Mouse (Mus musculus) heart, adult 8-10 months (tissue): ENCODE data around the gene Mansc4. TPM values are rescaled to one million over a fixed set of nuclear protein-coding genes. Genes with fewer than 3 reads are reported as not detected.
A peak's percentile ranks its signal among the peaks of the same experiment; 100 is the strongest.

Source experiments
- DNase-seq: peaks from one replicate; pipeline ENCODE4 v3.0.0; 2022; ENCODE audit warnings: low spot score
- total RNA-seq, 4 experiments: library from RNA; stranded (reverse); gene quantifications; 2 replicates each; pipeline ENCODE4 v1.2.4; 2022

The Mansc4 gene
- total RNA-seq = not detected

DNA sequence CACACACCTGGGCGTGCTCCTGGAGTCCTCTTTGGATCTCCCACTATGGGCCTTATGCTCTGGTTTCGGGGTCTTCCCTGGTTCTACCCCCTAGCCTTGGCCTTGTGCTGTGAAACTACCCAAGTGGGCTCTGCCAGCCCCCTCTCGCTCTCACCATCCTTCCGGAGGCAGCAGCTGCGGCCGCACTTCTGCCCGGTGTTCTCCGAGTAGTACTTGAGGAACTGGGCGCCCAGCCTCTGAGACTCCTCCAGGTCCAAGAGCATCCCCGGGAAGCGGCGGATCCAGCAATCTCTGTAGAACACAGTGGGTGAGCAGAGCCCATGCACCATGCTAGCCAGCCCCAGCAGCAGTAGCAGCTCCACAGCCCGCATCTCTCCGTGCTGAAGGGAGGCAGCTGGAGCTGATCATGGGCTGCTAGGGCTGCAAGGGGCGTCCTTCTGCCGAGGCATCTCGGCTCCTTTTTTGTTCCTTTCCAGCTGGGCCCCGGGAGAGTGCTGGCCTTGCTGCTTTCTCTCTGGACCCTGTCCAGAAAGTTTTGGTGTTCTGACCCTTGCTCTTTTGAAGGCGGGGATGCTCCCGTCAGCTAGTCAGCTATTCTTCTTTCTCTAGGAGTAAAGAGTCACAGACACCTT, at the start of gene Mansc4:
Gene Mansc4 (minus strand): TSS at position 439 of the 632 bp plus-strand sequence.
- DNase-seq = no peak

DNA sequence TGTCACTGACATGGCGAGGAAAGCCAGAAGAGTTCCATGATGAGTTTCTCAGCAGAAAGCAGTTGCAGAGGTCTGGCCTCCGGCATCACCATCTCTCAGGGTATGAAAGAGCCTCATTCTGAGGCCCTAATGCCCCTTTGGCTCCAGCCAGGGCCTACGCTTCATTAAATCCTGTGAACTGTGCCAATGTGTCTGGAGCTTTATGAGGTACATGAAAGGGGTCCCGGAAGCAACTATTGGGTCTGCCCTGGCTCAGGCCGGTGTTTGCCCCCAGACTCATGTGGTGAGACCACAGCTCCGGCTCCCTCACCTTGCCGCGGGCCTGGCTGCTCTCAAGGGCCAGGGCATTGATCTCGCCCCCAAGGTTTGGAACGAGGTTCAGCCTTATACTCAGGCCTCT, 40.4 kb upstream of the Mansc4 start:
- no peak for DNase-seq

DNA sequence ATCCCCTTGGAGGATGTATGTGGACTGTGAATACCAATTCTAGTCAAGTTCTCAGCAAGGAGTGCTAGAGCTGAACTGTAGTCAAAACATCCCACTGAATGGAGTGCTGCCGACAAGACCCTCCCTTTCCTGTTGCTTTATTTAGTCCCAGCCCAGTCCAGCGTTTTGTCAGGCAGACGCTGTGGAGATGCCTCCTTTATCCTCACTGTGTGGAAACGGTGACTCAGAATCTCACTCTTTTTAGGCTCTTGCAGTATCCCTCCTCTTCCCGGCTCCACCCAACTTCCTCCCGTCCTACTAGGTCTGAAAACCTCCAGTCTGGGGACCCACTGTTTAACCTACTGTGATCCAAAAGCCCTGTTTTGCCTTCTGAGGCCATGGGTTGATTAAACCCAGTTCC, 34.5 kb upstream of the Mansc4 start:
- DNase-seq = no peak

DNA sequence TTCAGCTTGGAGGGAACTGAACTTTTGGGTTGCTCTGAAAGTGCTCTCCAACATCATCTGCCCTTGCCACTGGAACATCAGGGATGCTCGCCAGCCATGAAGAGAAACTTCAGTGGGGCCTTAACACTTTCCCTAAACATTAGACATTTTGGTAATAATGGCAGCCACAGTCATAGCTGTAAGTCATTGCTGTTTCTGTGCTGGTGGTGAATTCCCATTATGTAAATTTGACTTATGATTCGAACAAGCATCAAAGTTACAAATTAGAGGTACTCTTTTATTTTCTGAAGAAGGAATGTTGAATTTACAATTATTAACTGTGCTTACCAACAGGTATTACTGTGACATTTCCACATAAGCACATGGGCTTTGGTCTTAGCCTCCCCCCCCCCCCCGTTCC, 31.4 kb upstream of the Mansc4 start:
- no peak for DNase-seq

DNA sequence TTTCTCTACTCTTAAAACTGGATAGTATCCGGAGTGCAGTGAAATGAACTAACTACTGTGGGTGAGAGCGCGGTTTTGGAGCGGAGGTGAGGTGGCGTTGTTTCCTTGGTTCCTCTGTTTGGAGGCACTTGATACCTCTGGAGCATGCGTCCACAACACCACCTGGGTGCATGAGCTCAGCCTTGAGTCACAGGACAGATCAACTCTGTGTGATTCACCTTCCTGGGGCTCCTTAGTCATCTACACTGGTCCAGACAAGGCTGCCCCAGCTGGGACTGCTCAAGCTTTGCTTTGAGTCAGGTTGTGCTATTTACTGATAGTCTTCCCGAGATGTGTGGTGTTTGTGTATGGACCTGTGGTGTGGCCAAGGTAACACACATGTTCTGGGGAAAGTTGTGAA, 30.9 kb upstream of the Mansc4 start:
- no peak for DNase-seq

DNA sequence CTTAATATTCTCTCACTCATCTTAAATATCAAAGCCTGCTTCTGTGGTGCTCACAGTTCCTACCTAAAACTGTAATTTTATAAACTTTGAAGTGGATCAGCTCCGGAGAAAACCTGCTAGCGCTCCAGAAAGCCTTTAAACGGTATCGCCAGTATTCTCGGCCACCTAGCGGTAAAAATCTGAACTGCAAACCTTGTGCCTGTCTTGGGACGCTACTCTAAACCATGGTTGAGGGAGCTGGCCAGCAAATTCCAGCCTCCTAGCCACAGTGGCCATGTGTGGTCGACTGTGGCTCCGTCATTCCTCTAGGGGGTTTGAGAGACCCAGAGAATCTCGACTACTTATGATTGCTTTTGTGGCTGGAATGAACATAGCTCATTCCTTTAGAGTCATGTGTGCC, 29.7 kb upstream of the Mansc4 start:
- peak; percentile 80 for DNase-seq

DNA sequence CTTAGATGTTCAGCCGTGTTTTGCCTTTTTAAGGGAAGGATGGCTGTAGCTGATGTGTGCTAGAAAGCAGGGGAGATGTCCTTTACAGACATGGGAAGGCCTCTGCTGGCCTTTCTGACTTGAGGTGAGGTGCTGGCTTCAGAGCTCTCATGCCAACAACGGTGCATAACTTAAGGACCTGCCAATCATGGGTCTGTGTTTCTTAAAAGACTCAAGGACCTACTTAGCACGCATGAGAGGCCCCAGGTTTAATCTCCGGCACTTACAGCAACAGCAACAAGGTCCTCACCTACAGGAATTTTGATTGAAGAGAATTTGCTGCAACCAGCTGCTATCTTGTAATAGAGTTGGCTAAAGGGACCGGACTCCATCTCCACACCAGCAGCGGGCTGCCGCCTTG, 22.5 kb upstream of the Mansc4 start:
- no peak for DNase-seq

DNA sequence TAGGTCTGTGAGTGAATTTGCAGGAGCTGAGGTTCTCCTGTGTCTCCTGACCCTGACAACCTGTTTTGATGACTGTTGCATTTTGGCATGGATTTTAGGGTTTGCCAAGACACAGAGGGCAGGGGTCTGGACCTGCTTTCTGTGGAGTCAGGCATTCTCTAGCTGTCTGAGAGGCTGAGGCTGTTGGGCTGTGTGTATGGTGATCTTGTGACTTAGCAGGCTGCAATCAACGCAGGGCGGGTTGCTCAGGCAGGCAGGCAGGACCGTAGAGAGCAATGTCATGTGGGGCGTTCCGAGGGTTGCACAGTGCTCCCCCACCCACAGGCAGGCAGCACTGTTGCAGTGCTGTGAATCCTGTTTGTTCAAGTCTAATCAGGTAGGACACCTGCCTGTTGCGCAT, 19.9 kb upstream of the Mansc4 start:
- DNase-seq = no peak

DNA sequence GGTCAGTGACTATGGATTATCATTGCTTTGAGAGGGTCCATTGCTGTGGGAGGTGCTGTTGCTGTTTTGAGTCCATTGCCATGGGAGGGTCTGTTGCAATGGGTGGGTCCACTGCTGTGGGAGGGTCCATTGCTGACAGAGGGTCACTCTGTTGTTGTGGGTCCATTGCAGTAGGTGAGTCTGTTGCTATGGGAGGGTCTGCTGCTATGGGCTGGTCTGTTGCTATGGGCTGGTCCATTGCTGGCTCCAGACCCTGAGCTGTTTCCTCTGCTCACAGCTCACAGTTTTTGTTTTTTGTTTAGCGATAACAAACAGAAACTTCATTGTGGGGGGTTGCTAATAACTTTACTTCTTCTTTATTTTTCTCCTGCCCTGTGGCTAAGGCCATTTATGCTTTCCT, 18.7 kb upstream of the Mansc4 start:
- no peak for DNase-seq

DNA sequence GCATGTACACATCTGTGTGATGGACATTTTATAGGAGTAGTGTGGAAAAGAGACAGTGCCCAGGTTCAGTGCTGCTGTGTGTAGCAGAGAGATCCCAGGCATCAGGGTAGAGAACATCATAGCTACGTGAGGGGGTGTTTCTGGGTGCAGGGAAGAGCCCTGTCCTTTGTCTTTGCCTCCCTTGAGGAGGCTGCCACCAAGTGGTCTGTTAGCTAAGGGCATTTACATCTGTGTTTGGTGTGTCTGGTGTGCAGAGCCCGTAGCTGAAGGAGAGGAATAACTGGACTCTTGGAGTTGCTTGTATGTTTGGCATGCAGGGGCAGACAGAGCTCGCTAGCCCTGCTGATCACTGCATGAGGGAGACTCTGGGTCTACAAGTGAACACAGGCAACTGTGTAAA, 15.5 kb upstream of the Mansc4 start:
- no peak for DNase-seq

DNA sequence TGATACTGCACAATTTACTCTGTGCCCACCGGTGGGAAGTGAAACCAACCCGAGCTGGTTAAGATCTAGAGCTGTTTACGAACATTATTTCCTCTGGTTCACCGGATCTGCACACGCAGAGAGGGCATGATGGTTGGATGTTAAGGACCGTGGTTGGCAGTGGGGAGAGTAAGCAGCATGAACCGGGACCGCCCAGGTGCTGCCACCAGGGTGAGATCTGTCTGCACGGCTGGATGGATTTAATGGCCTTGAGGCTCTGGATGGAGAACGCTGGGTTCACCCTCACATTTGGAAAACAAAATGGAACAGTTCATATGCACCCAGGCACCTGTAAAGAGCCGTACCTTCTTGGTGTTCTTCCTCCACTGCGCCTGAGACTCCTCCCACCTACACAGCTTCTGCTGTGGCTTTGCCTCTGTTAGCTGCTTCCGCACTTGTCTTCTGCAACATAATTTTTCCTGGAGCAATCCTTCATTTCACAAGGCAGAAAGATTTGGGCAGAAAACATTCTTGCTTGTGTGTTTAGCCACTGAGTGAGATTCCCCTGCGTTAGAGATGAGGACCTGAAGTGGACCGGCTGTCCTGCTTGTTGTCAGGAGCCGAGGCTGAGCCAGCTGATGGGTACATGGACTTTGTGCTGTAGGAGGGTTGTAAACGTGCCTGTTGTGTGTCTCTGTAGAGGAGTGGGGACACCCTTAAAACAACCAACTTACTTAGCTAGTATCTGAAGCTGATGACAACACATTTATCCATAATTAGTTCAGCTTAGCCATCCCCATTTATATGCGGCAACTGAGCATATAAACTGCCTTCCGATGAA, 12.8 kb upstream of the Mansc4 start:
- no peak for DNase-seq

DNA sequence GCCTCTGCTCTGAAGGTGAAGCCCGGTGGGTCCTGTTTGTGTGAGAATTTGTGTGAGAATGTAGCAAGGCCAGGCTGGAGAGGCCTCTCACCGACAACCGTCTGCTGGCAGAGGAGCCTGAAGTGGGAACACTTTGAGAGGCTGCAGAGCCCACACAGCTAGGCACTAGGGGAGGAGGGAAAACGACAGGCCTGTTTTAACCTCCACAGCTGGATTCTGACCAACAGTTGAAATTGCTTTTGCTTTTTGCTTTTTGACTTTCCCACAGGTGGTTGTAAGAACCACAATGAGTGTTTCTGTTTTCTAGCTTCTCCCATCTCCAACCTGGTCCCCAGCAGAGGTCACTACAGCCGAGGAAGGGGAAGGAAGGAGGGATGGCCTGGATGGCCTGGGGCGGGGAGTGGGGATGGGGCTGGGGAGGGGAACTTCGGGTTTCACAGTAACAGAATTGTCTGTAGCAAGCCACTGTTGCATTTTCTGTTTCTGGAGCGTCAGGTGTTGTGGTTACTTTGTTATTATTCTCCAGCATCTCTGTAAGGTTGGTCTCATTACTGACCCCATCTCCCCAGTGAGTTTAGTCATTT, 10.6 kb upstream of the Mansc4 start:
- no peak for DNase-seq

DNA sequence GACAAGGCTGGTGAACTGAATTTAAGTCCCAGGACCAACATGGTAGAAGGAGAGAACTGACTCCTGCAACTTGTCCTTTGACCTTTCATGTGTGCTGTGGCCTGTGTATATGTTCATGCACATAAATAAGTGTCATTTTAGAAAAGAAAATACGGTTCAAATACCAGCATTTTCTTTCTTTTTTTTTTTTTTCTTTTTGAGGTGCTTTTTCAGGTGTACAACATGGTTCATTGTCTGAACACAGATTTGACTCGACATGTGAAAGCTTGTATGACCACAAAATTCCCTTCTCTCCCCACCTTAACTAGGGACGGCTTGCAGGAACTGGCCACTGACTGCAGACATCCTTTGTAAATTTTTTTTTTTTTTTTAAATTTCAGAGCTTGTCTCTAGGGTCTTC, 10.1 kb upstream of the Mansc4 start:
- DNase-seq = no peak

DNA sequence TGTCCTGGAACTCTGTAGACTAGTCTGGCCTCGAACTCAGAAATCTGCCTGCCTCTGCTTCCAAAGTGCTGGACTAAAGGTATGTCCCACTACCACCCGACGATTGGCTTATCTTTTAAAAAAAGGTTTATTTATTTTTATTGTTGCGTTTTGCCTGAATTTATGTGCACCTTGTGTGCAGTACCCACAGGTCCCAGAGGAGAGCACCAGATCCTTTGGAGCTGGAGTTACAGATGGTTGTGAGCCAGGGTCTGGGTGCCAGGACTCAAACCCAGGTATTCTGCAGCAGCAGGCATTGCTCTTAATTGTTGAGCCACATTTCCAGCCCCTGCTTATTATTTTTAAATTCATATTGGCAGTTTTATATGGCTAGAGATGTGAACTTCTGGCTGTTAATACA, 9.3 kb upstream of the Mansc4 start:
- DNase-seq = no peak

DNA sequence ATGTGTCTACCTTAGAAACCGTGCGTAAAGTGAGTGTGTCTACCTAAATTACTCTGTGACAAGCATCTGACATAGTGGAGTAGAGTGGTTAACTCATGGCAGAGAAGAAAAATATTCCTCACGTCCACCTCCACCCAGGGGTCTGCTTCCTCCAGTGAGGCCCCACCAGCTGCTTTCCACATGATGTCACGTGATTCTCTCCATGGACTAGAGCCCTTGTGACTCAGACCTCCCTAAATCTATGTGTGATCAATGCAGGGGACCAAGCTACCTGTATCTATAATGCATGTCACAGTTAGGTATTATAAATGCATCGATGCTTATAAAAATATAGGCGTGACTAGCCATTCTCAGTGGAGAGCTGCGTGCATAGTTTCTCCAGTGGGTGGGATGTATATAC, 7.9 kb upstream of the Mansc4 start:
- no peak for DNase-seq

DNA sequence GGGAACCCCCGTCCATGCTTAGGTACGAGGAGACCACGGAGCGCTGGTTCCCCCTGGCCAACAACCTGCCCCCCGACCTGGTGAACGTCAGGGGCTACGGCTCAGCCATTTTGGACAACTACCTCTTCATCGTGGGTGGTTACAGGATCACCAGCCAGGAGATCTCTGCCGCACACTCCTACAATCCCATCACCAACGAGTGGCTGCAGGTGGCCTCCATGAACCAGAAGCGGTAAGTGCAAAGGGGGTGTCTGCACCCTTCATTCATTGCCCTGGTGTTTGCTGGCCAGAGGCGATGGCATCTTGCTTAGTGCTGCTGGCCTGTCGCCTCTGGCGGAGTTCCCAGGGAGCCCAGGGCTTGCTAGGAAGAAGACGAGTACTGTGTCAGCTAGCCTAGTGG, 5.3 kb upstream of the Mansc4 start:
- DNase-seq = peak; percentile 22

DNA sequence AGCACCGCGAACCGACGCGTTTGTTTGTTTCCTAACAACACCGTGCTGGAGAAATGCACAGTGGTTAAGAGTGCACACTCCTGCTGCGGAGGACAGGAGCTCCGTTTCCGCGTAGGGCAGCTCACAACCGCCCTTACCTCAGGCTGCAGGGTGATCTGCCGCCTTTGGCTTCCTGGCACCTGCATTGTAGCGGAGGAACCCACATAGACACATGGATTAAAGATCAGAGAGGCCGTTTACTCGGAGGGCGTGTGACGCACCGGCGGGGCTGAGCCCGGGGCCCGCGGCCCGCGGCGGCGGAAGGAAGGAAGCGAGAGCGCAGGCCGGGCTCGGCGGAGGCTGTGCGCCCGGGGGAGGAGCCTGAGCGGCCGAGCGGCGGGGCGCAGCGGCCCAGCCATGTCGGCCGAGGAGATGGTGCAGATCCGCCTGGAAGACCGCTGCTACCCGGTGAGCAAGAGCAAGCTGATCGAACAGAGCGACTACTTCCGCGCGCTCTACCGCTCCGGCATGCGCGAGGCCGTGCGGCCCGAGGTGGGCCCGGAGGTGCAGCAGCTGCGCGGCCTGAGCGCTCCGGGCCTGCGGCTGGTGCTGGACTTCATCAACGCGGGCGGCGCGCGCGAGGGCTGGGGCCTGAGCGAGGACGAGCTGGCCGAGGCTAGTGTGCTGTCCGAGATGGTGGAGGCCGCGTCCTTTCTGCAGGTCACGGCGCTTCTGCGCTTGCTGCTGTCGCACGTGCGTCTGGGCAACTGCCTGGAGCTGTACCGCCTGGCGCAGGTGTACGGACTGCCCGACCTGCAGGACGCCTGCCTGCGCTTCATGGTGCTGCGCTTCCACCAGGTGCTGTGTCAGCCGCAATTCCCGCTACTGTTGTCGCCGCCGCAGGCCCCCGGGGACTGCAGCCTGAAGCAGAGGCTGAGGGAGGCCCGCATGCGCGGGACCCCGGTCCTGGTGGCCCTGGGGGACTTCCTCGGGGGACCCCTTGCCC, 4.6 kb upstream of the Mansc4 start, which contains the start of gene Klhl42:
Gene Klhl42 (plus strand): TSS at position 244 of the 985 bp plus-strand sequence.
- peak; percentile 62 for DNase-seq

DNA sequence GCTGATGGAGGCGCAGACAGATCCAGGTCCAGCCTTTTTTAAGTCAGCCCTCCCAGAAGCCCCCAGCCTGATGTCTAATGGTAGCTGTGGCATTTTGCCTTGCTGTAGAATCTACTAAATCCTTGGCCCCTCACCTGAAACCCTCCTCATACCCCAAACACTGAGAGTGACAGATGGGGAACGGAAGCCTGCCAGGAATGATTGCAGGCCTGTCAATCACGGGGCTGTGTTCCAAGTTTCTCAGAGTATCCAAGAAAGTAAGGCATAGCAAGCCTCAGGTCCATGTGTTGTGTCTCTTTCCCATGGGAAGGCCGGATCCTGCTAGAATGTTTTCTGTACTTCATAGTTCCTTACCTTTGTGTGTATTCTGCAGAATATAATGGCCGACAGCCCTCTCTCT, 3.4 kb upstream of the Mansc4 start:
- no peak for DNase-seq

DNA sequence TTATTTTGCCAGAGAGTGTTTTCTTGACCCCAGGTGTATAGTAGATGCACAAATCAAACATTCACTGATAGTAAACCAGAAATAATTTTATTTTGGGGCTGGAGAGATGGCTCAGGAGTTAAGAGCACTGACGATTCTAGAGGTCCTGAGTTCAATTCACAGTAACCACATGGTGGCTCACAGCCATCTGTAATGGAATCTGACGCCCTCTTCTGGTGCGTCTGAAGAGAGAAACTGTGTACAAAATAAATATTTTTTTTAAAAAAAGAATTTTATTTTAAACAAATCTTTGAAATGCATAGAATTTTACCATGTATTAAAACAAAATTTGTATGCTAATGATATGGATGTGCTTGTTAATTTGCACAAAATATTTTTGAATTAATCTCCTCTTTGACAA, 1.7 kb upstream of the Mansc4 start:
- no peak for DNase-seq

DNA sequence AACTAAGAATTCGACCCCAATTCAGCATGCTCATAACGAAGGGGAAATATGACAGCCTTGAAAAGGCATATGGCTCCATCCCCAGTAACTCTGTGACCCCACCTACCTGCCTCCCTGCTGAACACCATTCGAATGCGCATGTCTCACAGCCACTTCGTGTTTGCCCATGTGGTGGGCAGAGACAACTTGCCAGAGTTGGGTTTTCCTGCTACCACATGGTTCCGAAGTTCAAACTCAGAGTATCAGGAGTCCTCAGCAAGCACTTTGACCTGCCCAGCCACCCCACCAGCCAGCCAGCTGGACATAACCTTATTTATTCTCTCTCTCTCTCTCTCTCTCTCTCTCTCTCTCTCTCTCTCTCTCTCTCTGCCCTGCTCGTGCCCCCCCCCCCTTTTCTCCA, 904 bp upstream of the Mansc4 start:
- no peak for DNase-seq

DNA sequence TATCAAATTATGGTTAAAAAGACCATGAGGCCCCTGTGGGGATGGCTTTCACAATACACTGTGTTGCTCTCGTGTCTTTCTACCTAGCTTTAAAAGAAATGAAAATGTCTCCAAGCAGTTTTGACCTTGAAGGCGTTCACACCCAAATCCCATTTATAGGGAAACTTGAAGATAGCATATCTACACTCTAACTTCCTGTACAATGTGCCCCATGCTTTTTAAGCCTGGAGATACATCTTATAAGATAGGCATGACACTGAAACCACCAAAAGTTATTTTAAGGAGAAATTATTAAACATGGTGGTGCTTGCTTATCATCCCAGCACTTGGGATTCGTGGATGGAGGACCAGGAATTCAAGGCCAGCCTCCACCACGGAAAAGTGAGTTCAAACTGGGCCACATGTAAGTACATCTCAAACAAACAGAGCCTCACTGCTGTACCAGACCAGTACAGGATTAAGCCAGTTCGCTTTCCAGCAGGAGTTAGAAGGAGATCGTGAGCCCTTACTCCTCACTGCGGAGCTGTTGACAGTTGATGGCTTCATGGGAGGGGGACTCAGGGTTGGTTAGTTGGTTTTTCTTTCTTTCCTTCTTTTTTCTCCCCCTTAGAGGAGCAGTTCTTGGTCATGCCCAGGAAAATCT, 1.3 kb downstream of the Mansc4 start:
- no peak for DNase-seq
